Mouse (Mus musculus) liver, adult 2 months (tissue): ENCODE measurements at regions not wholly inside any gene's neighbourhood (a gene's known extent, or its start where the extent isn't known, plus 50 kb on each side); places are given as distances from the start of the nearest gene placed in this dataset.

Experiments used
- CTCF ChIP-seq: fragments of 200-500 bp; IDR thresholded peaks from 2 replicates; pipeline ENCODE4 v1.5.1; 2011; ENCODE audit warnings: low read depth, low read length, control low read depth
- POLR2A ChIP-seq: fragments of 200-500 bp; IDR thresholded peaks from 2 replicates; pipeline ENCODE4 v1.6.1; 2011; ENCODE audit warnings: low read length, control low read depth; ENCODE audit not compliant: insufficient read depth; ENCODE audit errors: extremely low read depth

GRCm38 (mm10) chr9:120854351-120854750 is 74.7 kb upstream of the Ctnnb1 start:
- TF ChIP-seq CTCF = no peak
- TF ChIP-seq POLR2A = no peak
